ENCODE assay signal across 8 mouse cellular contexts in genomic region chr15:82047080-82047883, GRCm38 (mm10). TPM values are rescaled to one million over a fixed set of nuclear protein-coding genes. Genes with fewer than 3 reads are reported as not detected.
A peak's percentile ranks its signal among the peaks of the same experiment; 100 is the strongest.
DNase-seq lines count a peak whose midpoint lies in the region; ATAC-seq and TF ChIP-seq lines count a peak whose summit lies in the region.

Gene Snu13, minus strand, starts transcription at chr15:82047598.

- peak within 1 kb of the TSS; percentile 79 for H3K4me2 ChIP-seq in forebrain, embryonic 12.5 days
- H3K4me2 ChIP-seq in heart, postnatal 0 days (ENCODE audit: low read depth, low read length), result peak within 1 kb of the TSS; percentile 77
- peak within 1 kb of the TSS; percentile 82 for H3K4me2 ChIP-seq in liver, embryonic 16.5 days (ENCODE audit: low read depth, low read length)
- peak within 1 kb of the TSS; percentile 98 for H3K4me2 ChIP-seq in neural tube, embryonic 13.5 days

- peak; percentile 88 for ATAC-seq in forebrain, embryonic 12.5 days (ENCODE audit: low FRiP score)
- peak; percentile 90 for ATAC-seq in heart, postnatal 0 days (ENCODE audit: insufficient read depth, low read depth)
- peak; percentile 85 for ATAC-seq in liver, embryonic 16.5 days (ENCODE audit: low read depth)
- peak; percentile 87 for ATAC-seq in neural tube, embryonic 13.5 days (ENCODE audit: low read depth)

- H3K27me3 ChIP-seq in forebrain, embryonic 12.5 days, result peaks cover 5% of the 10 kb centered on the region; the same call in 1 of the 2 replicates
- no peaks in the 10 kb centered on the region for H3K27me3 ChIP-seq in heart, postnatal 0 days (ENCODE audit: control insufficient read depth, insufficient read depth, low read length)
- no peaks in the 10 kb centered on the region for H3K27me3 ChIP-seq in liver, embryonic 16.5 days (ENCODE audit: control insufficient read depth, insufficient read depth, low read depth, low read length)
- peaks cover 14% of the 10 kb centered on the region for H3K27me3 ChIP-seq in neural tube, embryonic 13.5 days
- no peaks in the 10 kb centered on the region for H3K27me3 ChIP-seq in testis, adult 2 months (ENCODE audit: control insufficient read depth, insufficient read depth, low read length)

- no peak for TF ChIP-seq CTCF in heart, postnatal 0 days (IDR thresholded peaks at IDR 0.05; ENCODE audit: low read depth)
- TF ChIP-seq CTCF in testis, adult 2 months (IDR thresholded peaks at IDR 0.05; ENCODE audit: control insufficient read depth, insufficient read depth, insufficient replicate concordance, low read depth, low read length), result no peak

- peak within 1 kb of the TSS; percentile 100 for H3K4me3 ChIP-seq in forebrain, embryonic 12.5 days (replicated peaks)
- peak within 1 kb of the TSS; percentile 97 for H3K4me3 ChIP-seq in heart, postnatal 0 days (ENCODE audit: low read depth, low read length)
- H3K4me3 ChIP-seq in liver, embryonic 16.5 days (ENCODE audit: low read depth, low read length), result peak within 1 kb of the TSS; percentile 96
- peak within 1 kb of the TSS; percentile 94 for H3K4me3 ChIP-seq in neural tube, embryonic 13.5 days
- peak within 1 kb of the TSS; percentile 95 for H3K4me3 ChIP-seq in testis, adult 2 months (ENCODE audit: control insufficient read depth, low read depth, low read length)

- H3K9ac ChIP-seq in forebrain, embryonic 12.5 days, result peak within 1 kb of the TSS; percentile 96
- H3K9ac ChIP-seq in heart, postnatal 0 days (replicated peaks; ENCODE audit: low read depth, low read length), result peak within 1 kb of the TSS; percentile 90
- H3K9ac ChIP-seq in liver, embryonic 16.5 days (ENCODE audit: low read depth, low read length), result peak within 1 kb of the TSS; percentile 93
- H3K9ac ChIP-seq in neural tube, embryonic 13.5 days, result peak within 1 kb of the TSS; percentile 96

- H3K9me3 ChIP-seq in forebrain, embryonic 12.5 days, result no peaks in the 10 kb centered on the region
- H3K9me3 ChIP-seq in heart, postnatal 0 days (replicated peaks; ENCODE audit: control insufficient read depth, low read length), result no peaks in the 10 kb centered on the region
- H3K9me3 ChIP-seq in liver, embryonic 16.5 days (replicated peaks; ENCODE audit: control insufficient read depth, low read length), result no peaks in the 10 kb centered on the region
- no peaks in the 10 kb centered on the region for H3K9me3 ChIP-seq in neural tube, embryonic 13.5 days

- H3K4me1 ChIP-seq in forebrain, embryonic 12.5 days, result peaks cover 24% of the 10 kb centered on the region
- H3K4me1 ChIP-seq in heart, postnatal 0 days (ENCODE audit: control insufficient read depth, insufficient read depth), result peaks cover 8% of the 10 kb centered on the region; the same call in 1 of the 2 replicates
- H3K4me1 ChIP-seq in liver, embryonic 16.5 days (ENCODE audit: control insufficient read depth, low read depth, low read length), result peaks cover 13% of the 10 kb centered on the region
- H3K4me1 ChIP-seq in neural tube, embryonic 13.5 days (replicated peaks), result peaks cover 31% of the 10 kb centered on the region
- H3K4me1 ChIP-seq in testis, adult 2 months (ENCODE audit: control insufficient read depth, insufficient read depth, low read length), result peaks cover 7% of the 10 kb centered on the region

- under 1% methylated on average over 74 of the region's 74 CpGs for WGBS in forebrain, embryonic 12.5 days
- under 1% methylated on average over 74 of the region's 74 CpGs for WGBS in heart, postnatal 0 days
- WGBS in liver, embryonic 16.5 days (ENCODE audit: insufficient replicate concordance), result under 1% methylated on average over 74 of the region's 74 CpGs
- WGBS in neural tube, embryonic 13.5 days, result under 1% methylated on average over 74 of the region's 74 CpGs

- TF ChIP-seq EP300 in heart, postnatal 0 days (IDR thresholded peaks at IDR 0.05; ENCODE audit: low read depth), result no peak

- peak; percentile 87 to 91 for DNase-seq in CD8-positive naive resting alpha-beta T cell, adult 2 months (ENCODE audit: low read depth in 2 of 2, low spot score in 2 of 2)
- peak; percentile 77 for DNase-seq in c-Kit-positive CD71-positive TER-119-negative erythroid progenitor cells, embryonic 14.5 days (ENCODE audit: low read depth)
- DNase-seq in heart, postnatal 0 days (ENCODE audit: low spot score), result peak; percentile 86
- DNase-seq in kidney, postnatal 4 days, result peak; percentile 96

- TF ChIP-seq POLR2A in testis, adult 2 months (IDR thresholded peaks at IDR 0.05; ENCODE audit: control insufficient read depth, low read depth, low read length), result peak; percentile 86

- peaks cover 14% of the 10 kb centered on the region for H3K36me3 ChIP-seq in forebrain, embryonic 12.5 days (replicated peaks)
- H3K36me3 ChIP-seq in heart, postnatal 0 days (replicated peaks; ENCODE audit: control insufficient read depth, insufficient read depth, low read length), result peaks cover 14% of the 10 kb centered on the region
- peaks cover 12% of the 10 kb centered on the region; the same call in 1 of the 2 replicates for H3K36me3 ChIP-seq in liver, embryonic 16.5 days (ENCODE audit: control insufficient read depth, insufficient read depth)
- peaks cover 14% of the 10 kb centered on the region for H3K36me3 ChIP-seq in neural tube, embryonic 13.5 days
- 0 out of 2 replicates have a peak, but pooled peaks cover 2% of the 10 kb centered on the region for H3K36me3 ChIP-seq in testis, adult 2 months (ENCODE audit: control insufficient read depth, insufficient read depth, low read length)

- H3K27ac ChIP-seq in forebrain, embryonic 12.5 days, result peak within 1 kb of the TSS; percentile 89
- H3K27ac ChIP-seq in heart, postnatal 0 days (ENCODE audit: low read depth), result peak within 1 kb of the TSS; percentile 93
- peak within 1 kb of the TSS; percentile 83 for H3K27ac ChIP-seq in liver, embryonic 16.5 days (ENCODE audit: low read length)
- peak within 1 kb of the TSS; percentile 89 for H3K27ac ChIP-seq in neural tube, embryonic 13.5 days (replicated peaks)
- H3K27ac ChIP-seq in testis, adult 2 months (ENCODE audit: control insufficient read depth, insufficient read depth, low read depth, low read length), result peak within 1 kb of the TSS; percentile 95

RNA-seq across cellular contexts. Expression of gene Snu13, which starts in this region (rescaled TPM):
- polyA plus RNA-seq in forebrain, embryonic 12.5 days (2016; fragmentation: Nextera tagmentation; extraction: Ambion mirVana), result 210 and 220 TPM in 2 replicates
- total RNA-seq in heart, postnatal 0 days (2014; rRNA removed; ENCODE audit: low replicate concordance), result 204 and 222 TPM in 2 replicates
- polyA plus RNA-seq in heart, postnatal 0 days (2015; fragmentation: Nextera tagmentation; extraction: Ambion mirVana), result 109 and 123 TPM in 2 replicates
- 111 and 121 TPM in 2 replicates for polyA plus RNA-seq in liver, embryonic 16.5 days (2015; fragmentation: Nextera tagmentation; extraction: Ambion mirVana)
- 230 and 245 TPM in 2 replicates for polyA plus RNA-seq in neural tube, embryonic 13.5 days (2015; fragmentation: Nextera tagmentation; extraction: Ambion mirVana)
- polyA plus RNA-seq in testis, adult 2 months (2012; rRNA removed), result 68.8 and 72.0 TPM in 2 replicates

Comparison
In these comparisons a context has a peak if more than half of its experiments do, and no peak if none do; other contexts are left out.
1. Peak in every context shown above with its lines: DNase-seq, ATAC-seq, H3K4me3 ChIP-seq and H3K27ac ChIP-seq.